Mouse (Mus musculus) lung, adult 2 months (tissue): ENCODE measurements around the gene Cdhr5.

Experiments
- CTCF ChIP-seq: fragments of 200-500 bp; IDR thresholded peaks from 2 replicates; pipeline ENCODE4 v1.5.1; 2011; ENCODE audit warnings: mild to moderate bottlenecking, low read length, control low read depth; ENCODE audit not compliant: insufficient read depth
- POLR2A ChIP-seq: fragments of 200-500 bp; IDR thresholded peaks from 2 replicates; pipeline ENCODE4 v1.6.1; 2011; ENCODE audit warnings: low read depth, mild to moderate bottlenecking, control low read depth, low read length, borderline replicate concordance; ENCODE audit errors: extremely low read depth

GRCm38 (mm10) chr7:141229702-141230101 lies 46.9 kb downstream of the Cdhr5 start:
- TF ChIP-seq CTCF (no peak), POLR2A (no peak)
